Mouse (Mus musculus) inflammation-experienced regulatory T-cells, adult 6 months (primary cell): ENCODE data around the gene Dedd. TPM values are rescaled to one million over a fixed set of nuclear protein-coding genes. Genes with fewer than 3 reads are reported as not detected.
A peak's percentile ranks its signal among the peaks of the same experiment; 100 is the strongest.
"Not testable (repeated sequence)": the region's sequence is repeated elsewhere in the genome, so short reads cannot be mapped to it uniquely, and the experiment has no call there.

Experiments used
- ATAC-seq: one replicate; pipeline ENCODE4 v1.8.0; 2017
- polyA plus RNA-seq, 3 experiments: library from polyadenylated mRNA; unstranded; fragments of 100-300 nt; shearing (Covaris generic); gene quantifications; one replicate each; pipeline ENCODE4 v1.2.1; 2017

Dedd gene
- polyA plus RNA-seq: 10 to 100 TPM; 35.5 to 41.7 (median 39.7) TPM

DNA sequence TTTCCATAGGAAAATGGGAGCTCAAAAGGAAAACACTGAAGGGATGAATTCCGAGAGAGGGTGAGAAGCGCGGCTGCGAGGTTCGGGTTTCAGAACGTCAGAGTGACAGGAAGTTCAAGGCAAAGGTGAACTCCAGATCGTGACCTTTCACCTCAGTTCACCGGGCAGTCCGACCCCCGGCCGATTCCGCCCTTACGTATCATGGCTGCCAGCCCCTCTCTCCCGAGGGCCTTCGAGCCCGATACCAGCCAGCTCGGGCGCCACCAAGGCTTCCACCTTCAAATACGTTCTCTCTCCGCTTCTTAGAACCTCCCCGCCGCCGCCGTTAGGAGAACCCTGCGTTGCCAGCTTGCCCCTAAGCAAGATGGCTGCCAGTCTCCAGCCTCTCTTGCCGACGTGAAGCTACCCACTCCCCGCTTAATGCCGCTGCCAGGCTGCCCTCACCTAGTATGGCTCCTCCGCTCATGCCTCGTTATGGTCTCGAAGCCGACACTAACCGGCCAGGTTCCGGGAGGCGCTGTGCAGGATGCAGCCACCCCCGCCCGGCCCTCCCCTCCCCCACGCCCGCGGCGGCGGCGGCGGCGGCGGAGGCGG, at the start of gene Dedd:
Dedd (plus strand) TSS at position 307 of the 594 bp plus-strand sequence.
- ATAC-seq: peak; percentile 91

DNA sequence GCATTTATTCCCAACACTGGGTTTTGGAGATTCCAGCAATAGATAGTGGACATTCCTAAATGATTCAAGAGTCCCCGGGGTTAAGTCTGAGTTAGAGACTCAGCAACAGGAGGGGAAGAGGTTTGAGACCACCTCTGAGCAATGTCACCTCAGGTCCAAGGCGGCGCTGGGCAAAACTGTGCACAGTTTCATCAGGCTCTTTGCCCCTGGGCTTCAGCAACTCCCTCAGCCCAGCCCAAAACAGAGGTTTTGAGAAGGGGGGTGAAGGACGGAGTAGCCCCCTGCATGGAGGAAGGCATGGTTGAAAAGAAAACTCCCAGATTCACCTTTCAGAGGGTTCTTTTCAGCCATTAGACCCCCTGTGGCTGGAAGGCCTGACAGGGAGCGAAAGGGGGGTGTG, 49.2 kb upstream of the Dedd start:
- ATAC-seq: no peak

DNA sequence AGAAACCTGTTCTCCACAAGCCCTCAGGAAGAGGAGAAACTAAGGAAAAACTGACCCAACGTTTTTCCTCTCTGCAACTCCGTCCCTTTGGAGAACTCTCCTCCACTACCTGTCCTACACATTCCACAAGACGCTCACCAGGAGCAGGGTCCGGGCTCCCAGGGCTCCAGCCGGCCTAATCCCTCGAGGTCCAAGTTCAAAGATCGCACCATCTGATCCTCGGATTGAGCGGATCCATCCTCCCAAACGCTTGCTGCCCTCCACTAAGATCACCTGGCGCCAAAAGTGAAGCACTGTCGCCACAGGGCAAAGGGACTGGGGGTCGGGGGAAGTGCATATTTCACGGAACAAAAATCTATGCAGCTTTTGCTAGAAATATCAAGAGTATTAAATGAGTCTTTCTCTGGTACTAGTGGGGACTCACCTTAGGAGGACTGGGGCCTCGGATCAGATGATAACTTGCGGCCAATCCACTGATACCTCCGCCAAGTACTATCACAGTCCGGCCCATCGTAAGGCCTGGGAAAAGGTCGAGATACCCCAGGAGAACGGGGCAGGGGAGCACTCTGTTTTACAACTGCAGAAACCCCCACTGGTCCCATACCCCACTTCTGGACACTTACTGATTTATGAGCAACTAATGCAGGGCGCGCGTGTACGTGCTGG, 48.6 kb upstream of the Dedd start:
- no peak for ATAC-seq

DNA sequence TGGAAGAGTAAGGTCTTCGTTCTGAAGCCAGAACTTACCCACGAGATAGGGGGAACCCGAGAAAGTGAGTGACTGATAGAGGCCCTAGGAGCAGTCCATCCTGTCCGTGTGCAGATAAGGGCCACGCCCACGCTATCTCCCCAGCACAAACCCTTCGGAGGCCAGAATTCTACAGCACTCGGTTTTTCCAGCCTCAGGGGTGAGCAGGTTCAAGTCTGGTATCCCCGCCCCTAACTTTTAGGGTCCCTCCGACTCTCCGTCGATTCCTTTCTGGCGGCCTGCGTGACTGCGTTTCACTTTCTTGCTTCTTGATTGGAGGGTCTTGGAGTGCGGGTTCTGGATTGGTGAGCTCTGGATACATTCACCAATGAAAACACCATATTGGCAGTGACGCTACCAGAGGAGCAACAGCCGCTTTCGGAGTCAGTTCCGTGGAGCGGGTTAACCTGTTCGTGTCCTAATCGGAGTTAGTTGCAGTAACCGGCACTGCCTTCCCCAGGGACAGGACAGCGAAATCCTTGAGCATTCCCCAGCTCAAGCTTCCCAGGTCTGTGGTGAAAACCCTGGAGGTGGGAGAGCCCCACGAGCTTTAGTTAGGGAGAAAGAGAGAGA, 47.9 kb upstream of the Dedd start, which contains the start of gene Ppox:
Ppox (minus strand) TSS at position 271 of the 612 bp plus-strand sequence.
- ATAC-seq: peak; percentile 99

DNA sequence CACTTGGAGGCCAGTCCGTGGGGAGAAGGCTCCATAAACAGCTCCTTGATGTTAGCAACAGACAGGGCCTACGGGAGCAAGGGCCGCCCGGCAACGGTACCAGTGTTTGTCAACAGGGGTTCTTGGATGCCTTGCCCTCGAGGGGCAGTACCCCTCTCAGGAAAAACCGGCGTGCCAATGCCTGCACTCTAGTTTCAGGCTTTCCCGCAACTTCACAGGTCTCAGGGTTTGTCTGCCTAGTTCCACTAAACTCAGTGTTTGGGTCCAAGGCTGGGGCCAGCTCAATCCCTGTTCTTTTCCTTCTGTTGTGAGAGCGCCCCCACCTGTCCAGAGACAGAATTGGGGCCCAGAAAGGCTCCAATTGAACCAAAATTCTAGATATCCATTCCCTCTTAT, 47.4 kb upstream of the Dedd start:
- peak; percentile 37 for ATAC-seq

DNA sequence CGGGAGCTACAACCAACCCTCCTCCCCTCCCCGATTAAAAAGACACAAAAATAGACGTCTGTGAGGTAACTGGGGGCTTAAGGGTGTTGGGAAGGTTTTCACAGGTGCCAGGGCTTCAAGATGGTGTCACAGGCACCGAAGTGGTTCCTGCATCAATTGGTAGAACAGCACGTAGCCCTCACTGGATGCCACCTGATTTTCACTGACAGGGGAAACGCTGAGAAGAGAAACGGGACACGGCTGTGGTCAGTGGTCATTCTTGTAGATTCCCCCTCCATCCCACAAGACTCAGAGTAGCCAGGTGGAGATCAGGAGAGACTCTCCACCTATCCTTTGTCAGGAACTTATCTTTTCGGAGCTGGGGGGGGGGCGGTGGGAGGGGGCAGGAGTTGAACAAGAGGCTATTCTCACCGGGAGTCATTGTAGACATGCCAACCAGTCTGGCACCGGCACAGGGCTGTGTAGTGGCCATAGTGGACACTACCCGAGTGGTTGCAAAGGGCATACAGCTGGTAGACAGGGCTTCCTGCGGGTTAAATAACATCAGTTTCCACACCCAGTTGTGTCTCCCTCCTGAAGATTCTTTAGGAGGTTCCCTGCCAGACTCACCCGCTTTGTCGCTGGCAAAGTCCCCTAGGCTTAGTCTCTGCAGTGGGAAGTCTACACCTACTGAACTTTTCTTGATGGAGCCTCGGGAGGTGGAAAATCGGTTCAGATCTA, 46.7 kb upstream of the Dedd start:
- ATAC-seq: no peak

DNA sequence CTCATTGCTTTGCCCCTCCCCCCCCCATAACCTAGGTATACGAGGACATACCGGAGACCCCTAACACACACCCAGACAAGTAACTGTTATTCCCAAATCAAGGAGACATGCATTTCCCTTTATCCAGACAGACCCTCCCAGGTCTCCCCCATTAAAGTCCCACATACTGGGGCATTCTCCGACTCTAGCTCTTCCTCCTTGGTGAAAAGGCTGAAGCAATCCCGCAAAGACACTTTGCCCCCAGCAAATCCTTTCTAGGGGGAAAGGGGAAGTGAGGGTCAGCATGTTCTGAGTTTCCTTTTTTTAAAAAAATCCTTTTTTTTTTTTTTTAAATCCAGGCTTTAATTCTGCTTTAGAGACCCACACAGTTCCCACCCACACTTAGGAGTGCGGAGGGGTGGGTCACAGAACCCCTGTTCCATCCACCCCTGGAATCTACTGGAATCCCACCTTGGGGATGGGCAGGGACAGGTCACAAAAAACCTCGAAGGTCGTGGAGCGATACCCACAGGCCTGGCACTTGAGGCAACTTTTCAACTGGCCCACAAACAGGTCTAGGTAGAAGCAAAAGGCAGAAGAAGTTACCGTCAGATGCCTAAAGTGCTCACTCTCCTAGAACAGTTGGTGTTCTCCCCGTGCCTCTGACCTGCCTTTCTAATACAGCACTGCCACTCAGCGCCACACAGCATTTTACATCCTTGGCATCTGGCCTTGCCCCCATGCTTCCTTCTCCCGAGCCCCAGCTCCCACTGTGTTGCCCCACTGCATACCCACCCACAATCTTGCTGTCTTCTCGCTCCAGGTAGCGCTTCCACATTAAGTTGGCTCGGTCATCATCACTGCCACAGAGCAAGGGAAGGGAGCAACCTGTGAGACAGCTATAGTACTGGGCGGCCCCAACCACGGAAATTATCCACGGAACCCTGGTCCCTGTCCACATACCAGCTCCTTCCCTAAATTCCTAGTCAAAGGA, 45.5 kb upstream of the Dedd start:
- ATAC-seq: no peak

DNA sequence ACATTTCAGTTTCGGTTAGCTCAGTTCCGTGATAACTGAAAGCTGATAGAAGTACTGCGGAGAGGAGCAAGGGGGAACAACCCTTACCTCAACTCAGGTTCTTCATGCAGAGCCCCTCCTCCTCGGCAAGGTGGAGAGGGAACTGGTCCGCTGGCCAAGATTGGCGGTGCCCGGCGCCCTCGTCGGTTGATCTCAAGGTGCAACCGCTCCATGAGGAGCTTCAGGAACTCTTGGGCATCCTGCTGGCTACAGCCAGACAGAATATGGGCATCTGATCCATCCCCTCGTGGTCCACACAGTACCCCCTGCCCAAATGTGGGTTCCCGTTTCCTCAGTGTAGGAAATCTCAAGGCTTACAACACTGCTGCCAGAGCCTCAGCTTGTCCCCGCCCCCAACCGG, 44.5 kb upstream of the Dedd start:
- no peak for ATAC-seq

DNA sequence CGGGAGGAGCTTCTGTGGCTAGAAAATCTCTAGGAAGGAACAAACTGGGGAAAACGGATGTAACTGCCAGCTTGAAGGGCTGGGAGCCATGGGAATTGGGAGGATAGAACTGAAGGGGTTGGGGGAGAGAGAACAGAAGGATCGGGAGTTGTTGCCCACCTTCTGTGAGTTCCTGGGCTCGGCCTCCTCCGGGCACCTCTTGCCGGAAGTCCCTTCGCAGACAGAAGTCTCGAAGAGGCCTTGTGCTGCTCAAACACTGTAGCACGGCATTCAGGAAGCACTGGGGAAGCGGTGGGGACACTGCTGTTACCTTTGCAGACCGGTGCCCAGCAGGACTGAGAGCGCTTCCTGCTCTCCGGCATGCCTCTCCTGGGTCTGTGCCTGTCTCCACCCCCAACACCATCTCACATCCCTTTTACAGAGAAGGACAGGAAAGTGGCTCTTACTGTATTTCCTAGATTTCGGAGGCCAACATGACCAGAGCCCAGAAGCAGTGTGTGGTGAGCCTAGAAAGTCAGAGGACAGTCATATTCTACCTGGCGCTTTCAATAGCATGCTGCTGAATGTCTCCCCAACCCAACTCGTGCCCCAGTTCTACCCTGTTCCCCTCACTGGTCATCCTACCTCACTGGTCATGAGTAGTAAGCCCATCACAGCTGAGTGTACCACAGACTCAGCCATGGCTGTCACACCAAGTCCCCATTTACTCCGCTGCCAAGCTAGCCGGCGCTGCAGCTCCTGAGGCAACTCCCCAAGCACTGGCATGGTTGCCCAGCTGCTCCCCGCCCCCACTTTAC, 43.7 kb upstream of the Dedd start:
- no peak for ATAC-seq

DNA sequence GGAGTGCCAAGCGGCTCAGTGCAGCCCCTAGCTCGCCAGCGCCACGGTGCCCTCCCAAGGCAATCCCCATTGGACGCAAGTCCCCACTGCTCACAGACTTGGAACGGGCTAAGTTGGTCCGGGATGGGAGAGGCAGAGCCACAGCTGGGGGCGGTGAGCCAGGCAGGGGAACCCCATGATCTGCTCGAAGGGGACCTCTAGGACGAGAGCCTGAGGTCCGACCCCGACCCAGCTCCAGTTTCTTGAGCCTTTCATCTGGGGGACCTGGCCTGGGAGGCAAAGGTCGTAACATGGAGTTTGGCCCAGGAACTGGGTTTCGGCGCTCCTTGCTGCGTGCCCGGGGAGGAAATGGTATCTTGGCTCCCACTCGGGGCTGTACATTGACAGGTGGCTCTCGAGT, 42.4 kb upstream of the Dedd start:
- no peak for ATAC-seq

DNA sequence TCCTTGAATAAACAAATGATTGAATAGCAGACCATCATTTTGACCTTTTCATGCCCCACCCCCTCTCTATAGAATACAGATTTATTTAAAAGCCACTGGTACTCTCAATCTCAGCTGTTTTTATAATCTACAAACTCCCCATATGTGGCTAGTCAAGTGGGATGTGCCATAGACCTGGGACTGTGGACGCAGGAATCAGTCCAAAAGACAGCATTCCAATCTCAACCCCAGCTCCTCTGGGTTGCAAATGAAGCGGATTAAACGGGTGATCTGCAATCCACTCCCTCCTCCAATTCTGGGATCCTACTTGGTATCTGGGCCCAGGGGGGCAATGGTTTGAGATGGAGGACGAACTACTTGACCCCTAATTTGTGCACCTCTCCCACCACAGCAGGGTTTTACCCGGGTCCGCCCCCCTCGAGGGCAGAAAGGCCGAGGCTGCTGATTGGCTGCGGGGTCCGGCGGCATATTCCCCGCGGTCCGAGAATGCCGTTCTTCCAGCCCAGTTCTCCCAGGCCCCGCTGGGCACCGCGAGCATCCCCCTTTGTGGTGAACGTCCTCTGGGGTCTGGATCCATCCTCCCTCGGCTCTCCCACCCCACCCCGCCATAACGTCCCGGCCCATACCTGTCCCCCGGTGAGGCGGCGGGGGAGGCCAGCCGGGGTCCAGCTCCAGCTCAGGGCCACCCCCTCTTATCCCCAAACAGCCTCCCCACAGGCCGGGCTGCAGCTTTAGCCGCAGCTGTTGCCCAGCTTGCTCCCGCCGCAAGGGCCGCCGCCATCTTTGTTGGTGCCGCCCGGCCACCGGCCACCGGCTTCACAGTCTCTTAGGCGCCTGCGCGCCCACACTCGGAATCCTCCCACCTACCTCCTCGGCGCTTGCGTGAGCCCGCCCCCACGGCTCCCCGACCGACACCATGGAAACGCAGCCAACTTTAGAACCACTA, 41.5 kb upstream of the Dedd start, which contains the start of gene Usp21:
Usp21 (minus strand) TSS at position 856 of the 946 bp plus-strand sequence.
- peak; percentile 99 for ATAC-seq

DNA sequence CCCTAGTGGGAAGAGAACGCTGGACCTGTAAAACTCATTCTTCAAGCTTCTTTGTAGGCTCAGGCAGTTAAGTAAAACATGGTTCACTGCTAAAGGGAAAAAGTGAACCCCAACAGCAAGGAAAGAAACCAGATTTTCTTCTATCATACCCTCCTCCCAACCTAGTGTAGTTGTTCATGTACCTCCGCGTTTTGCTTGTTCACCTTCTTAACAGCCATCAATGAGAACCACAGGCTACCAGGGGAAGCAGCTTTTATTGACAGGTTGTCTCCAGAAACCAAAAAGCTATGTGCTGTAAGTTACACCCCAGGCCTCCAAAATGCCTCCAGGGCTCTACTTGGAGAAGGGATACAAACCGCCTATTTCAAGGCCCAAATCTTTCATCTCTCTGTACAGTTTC, 40.6 kb upstream of the Dedd start:
- ATAC-seq: no peak

DNA sequence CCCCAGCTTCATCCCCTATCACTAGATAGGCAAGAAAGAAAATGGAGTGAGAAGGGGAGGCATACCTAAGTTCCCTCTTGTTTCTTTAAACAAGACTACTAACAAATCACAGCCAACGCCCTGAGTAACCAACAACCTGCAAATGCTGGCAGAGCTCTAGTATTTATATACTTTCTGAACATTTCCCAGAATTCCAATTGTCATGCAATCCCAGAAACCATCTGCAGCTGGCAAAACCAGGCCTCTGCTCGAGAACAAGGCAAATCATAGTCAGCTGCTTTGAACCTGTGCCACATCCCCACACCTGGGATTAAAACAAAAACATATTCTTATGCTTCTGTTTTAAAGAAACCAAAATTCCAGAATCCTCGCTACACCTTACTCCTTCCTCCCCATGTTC, 35.6 kb upstream of the Dedd start:
- no peak for ATAC-seq

DNA sequence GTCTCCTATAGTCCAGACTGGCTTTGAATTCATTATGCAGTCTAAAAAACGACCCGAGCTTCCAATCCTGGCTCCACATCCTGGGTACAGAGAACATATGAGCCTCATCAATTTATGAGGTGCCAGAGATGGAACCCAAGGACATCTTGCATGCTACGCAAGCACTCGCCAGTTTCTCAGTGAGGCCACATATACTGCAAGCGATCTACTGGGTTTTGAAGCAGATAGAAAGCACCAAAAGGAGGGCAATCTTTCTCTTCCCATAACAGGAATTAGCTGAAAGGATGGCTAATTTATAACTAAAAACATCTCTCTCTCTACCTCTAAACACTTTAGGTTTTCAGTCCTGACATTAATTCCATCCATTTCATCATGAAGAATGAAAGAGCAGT, 35.0 kb upstream of the Dedd start:
- ATAC-seq: no peak

DNA sequence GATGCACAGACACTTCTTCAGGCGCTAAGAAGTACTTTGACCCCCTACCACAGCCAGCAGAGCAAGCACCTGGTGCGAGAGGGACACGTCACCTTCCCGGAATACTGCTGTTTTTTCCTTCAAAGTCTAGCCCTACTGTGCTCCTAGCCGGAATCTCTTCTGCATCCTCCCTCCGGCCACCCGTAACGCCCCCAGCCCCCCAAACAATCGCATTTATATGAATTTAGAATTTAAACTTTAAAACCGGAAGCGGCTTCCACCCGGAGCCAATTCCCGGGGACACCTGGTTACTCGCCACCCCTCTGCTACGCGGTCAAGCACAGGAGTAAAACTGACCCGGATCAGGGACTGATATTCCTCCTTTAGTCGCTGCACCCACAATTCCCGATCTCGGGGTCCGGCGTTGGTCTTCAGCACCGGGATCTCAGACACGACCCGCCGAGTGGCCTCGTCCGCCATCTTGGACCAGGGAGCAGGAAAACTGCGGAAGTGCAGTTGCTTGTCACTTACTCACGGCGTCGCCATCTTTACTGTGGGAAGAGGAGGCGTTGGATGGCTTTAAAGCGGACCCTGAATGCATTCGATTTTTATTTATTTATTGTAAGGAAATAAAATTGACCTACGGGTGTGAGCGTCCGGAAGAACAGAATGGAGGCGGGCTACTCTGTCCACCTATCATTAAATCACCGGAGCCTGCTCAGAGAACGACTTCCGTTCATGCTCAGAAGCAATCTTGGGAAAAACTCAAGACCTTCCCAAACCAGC, 34.5 kb upstream of the Dedd start, which contains the start of gene Ufc1:
Ufc1 (minus strand) TSS at position 727 of the 765 bp plus-strand sequence.
- peak; percentile 88 for ATAC-seq

DNA sequence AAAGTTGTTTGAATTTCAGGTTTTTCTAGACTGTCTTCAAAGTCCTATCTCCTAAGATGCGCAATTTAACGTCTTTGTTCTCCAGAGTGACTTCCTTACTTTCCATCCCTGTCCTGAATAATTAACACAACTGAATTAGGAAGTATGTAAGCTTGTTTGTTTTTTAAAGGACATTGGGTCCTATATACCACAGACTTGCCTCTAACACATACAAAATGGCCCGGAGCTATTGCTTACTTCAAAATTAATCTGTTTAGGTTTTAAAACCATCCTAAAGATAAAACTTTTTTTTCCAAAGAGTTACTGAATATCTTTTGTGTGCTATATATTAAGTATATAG, 33.9 kb upstream of the Dedd start:
- ATAC-seq: peak; percentile 32

DNA sequence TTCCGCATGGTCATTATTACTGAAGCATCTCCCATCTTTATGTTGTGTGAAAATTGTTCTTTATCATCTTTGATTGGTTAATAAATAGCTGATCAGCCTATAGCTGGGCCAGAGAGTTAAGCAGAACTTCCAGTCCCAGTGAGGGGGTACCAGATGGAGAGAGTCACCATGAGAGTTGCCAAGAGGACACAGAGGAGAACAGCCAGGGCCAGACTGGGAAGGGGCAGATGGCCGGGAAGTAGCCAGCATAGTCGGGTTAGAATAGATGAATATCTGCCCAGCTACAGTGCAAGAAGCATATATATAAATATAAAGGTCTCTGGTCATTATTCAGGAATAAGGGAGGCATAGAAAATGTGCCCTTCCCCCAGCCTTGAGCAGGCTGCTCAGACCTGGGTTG, 30.7 kb upstream of the Dedd start:
- ATAC-seq: no peak

DNA sequence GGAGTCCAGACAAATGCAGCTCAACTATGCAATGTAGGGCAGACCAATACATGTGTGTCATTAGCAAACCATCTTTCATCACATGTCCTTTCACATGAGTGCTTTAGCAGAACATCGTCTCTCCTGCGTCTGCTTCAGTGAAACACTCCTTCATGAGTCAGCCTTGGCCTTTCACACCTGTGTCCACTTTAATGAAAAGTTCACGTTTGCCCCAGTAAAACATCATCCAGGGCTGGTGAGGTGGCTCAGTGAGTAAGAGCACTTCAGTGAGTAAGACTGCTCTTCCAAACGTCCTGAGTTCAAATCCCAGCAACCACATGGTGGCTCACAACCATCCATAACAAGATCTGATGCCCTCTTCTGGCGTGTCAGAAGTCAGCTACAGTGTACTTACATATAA, 22.8 kb upstream of the Dedd start:
- ATAC-seq: not testable (repeated sequence)

DNA sequence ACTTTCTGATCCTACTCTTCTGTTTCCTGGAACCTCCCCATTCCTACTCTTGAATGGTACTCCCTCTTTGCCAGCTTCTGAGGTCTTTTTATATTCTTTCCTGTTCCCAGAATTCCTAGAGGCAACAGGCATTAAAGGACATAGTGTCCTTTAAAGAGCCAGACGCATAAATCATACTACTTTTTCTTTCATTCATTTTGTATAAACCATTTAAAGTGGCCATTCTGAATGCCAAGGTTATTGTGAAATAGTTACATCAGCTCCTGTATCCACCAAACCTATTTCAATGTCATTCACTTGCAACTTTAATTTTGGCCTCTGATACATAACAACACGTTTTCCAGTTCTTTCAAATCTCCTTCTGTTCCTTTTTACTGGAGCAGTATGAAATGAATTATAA, 19.6 kb upstream of the Dedd start:
- no peak for ATAC-seq
